Mouse (Mus musculus) megakaryocyte-erythroid progenitor cell, adult 5 weeks (primary cell): ENCODE results near the gene Parp8. TPM values are rescaled to one million over a fixed set of nuclear protein-coding genes. Genes with fewer than 3 reads are reported as not detected.

Experiments
- polyA plus RNA-seq: library from polyadenylated mRNA; stranded (reverse); fragments of >175 nt; gene quantifications from 2 replicates; pipeline ENCODE4 v1.2.3, GENCODE M21; 2012

Parp8 gene
- polyA plus RNA-seq = 14.5 and 14.7 TPM in 2 replicates

GRCm38 (mm10) chr13:117025226-117026067 lies at the start of gene Parp8:
Parp8 (minus strand) TSS chr13:117025537.

Other genes with a start within 250 kb of the Parp8 start
- gene Emb, start 183.0 kb upstream of the Parp8 start, polyA plus RNA-seq = 85.6 and 130 TPM in 2 replicates
- gene Gm17509, start 195.5 kb upstream of the Parp8 start, polyA plus RNA-seq = 0.24 and 0.41 TPM in 2 replicates